Mouse (Mus musculus): ENCODE data around the gene Zfp146.

DNA sequence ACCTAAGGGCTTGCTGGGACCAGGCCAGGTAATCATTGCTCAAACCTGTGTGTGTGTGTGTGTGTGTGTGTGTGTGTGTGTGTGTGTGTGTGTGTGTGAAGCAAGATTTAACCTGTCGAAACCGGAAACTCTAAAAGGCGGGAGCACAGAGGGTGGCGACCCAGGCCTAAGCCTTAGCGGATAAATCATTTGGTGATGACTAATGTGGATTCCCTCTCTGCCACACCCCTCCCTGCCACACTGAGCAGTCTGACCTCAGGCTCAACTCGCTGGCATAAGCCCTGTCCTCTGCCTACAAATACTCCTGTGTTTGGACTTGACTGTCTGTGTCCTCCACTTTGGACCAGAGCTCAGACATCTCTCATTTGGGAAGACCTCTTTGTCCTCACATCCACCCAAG is 26.6 kb upstream of the Zfp146 start:
- TF ChIP-seq CTCF (IDR thresholded peaks at IDR 0.05; ENCODE audit: extremely low read depth, insufficient read length, insufficient replicate concordance, low read depth, low read length): no peak
- no peak for TF ChIP-seq POLR2A (IDR thresholded peaks at IDR 0.05; ENCODE audit: low read depth, low read length)

All from small intestine, adult 2 months (tissue).